Mouse (Mus musculus) heart, embryonic 12.5 days (tissue): ENCODE measurements around the gene Armc7. TPM values are rescaled to one million over a fixed set of nuclear protein-coding genes. Genes with fewer than 3 reads are reported as not detected.
"Not testable (repeated sequence)": the region's sequence is repeated elsewhere in the genome, so short reads cannot be mapped to it uniquely, and the experiment has no call there.

Experiments
- ATAC-seq: fragments of 200-750 bp; cut with Nextera tagmentation; 2 replicates; pipeline ENCODE4 v1.8.0; 2017; ENCODE audit warnings: moderate TSS enrichment, moderate library complexity; ENCODE audit not compliant: insufficient number of reproducible peaks, low FRiP score
- H3K27ac ChIP-seq: fragments of 300-500 bp; sonication (generic); 2 replicates; pipeline ENCODE4 v1.5.1; 2016; ENCODE audit warnings: mild to moderate bottlenecking, moderate library complexity; ENCODE audit not compliant: poor library complexity, severe bottlenecking
- H3K27me3 ChIP-seq: fragments of 300-500 bp; sonication (generic); replicated peaks from 2 replicates; pipeline ENCODE4 v1.6.1; 2016; ENCODE audit warnings: mild to moderate bottlenecking, moderate library complexity
- H3K36me3 ChIP-seq: fragments of 300-500 bp; sonication (generic); 2 replicates; pipeline ENCODE4 v1.6.1; 2016; ENCODE audit warnings: mild to moderate bottlenecking, moderate library complexity
- H3K4me1 ChIP-seq: fragments of 300-500 bp; sonication (generic); replicated peaks from 2 replicates; pipeline ENCODE4 v1.6.1; 2016; ENCODE audit warnings: mild to moderate bottlenecking
- H3K4me2 ChIP-seq: fragments of 300-500 bp; sonication (generic); 2 replicates; pipeline ENCODE4 v1.6.1; 2016; ENCODE audit warnings: mild to moderate bottlenecking, moderate library complexity
- H3K4me3 ChIP-seq: fragments of 300-500 bp; sonication (generic); 2 replicates; pipeline ENCODE4 v1.5.1; 2016; ENCODE audit warnings: mild to moderate bottlenecking
- H3K9ac ChIP-seq: fragments of 300-500 bp; sonication (generic); 2 replicates; pipeline ENCODE4 v1.6.1; 2016; ENCODE audit warnings: mild to moderate bottlenecking, moderate library complexity
- H3K9me3 ChIP-seq: fragments of 300-500 bp; sonication (generic); replicated peaks from 2 replicates; pipeline ENCODE4 v1.6.1; 2016; ENCODE audit warnings: mild to moderate bottlenecking, moderate library complexity
- WGBS: fragments of 180-500 bp; shearing (Covaris S2); methylation state at CpG from one replicate; pipeline ENCODE4 v1.1.7; 2016; 5-methylcytosine and 5-hydroxymethylcytosine counted together
- polyA plus RNA-seq: library from polyadenylated mRNA; unstranded; fragments of >200 nt; fragmentation: Nextera tagmentation; extraction: Ambion mirVana; gene quantifications from 2 replicates; pipeline ENCODE4 v1.2.1, GENCODE M21; 2016

The Armc7 gene
- polyA plus RNA-seq, 1 experiment from 2014 or later, result 5.8 TPM

- H3K27ac ChIP-seq, result 0 out of 2 replicates have a peak overlapping the region, but pooled peaks have one; percentile 14
- WGBS, result 4% methylated on average over 28 of the region's 28 CpGs
- ATAC-seq, result 0 out of 2 replicates have a peak, but pooled peaks have one; percentile 6
Observed at GRCm38 (mm10) chr11:115475758-115476237, 331 bp downstream of the Armc7 start.

GRCm38 (mm10) chr11:115476630-115477029 is 1.2 kb downstream of the Armc7 start:
- H3K36me3 ChIP-seq, ATAC-seq: not testable (repeated sequence)
- 77% methylated on average over 4 of the region's 4 CpGs for WGBS

More at GRCm38 (mm10) chr11:115475758-115476237, 331 bp downstream of the Armc7 start:
- Histone ChIP-seq H3K4me1 (peaks cover 40% of the 10 kb centered on the region), H3K36me3 (no peaks in the 10 kb centered on the region), H3K27me3 (no peaks in the 10 kb centered on the region), H3K9ac (peak overlapping the region; percentile 85), H3K4me2 (peak overlapping the region; percentile 97), H3K9me3 (no peaks in the 10 kb centered on the region), H3K4me3 (peak overlapping the region; percentile 94)

GRCm38 (mm10) chr11:115477388-115477787 is 1.9 kb downstream of the Armc7 start:
- not testable (repeated sequence) for H3K9me3 ChIP-seq, H3K27ac ChIP-seq, H3K9ac ChIP-seq, H3K27me3 ChIP-seq, ATAC-seq, H3K4me3 ChIP-seq, H3K36me3 ChIP-seq
- WGBS, result 80% methylated on average over 7 of the region's 7 CpGs
- Histone ChIP-seq H3K4me2 (peak overlapping the region; percentile 97; the same call in 1 of the 2 replicates), H3K4me1 (peaks cover 40% of the 10 kb centered on the region)

More at GRCm38 (mm10) chr11:115476630-115477029, 1.2 kb downstream of the Armc7 start:
- H3K27me3 ChIP-seq, H3K9me3 ChIP-seq, H3K27ac ChIP-seq, H3K4me3 ChIP-seq: not testable (repeated sequence)
- H3K4me2 ChIP-seq, result peak overlapping the region; percentile 97
- H3K9ac ChIP-seq, result peak overlapping the region; percentile 85; the same call in 1 of the 2 replicates
- H3K4me1 ChIP-seq, result peaks cover 40% of the 10 kb centered on the region

GRCm38 (mm10) chr11:115478296-115478938 is 3.0 kb downstream of the Armc7 start:
- H3K36me3 ChIP-seq, result no peaks in the 10 kb centered on the region
- H3K4me3 ChIP-seq, result no peak overlapping the region
- WGBS, result 81% methylated on average over 9 of the region's 9 CpGs

GRCm38 (mm10) chr11:115481553-115482259 is 6.2 kb downstream of the Armc7 start:
- no peaks in the 10 kb centered on the region for H3K27me3 ChIP-seq
- ATAC-seq, result no peak
- H3K9ac ChIP-seq, result no peak overlapping the region
- H3K4me3 ChIP-seq, result no peak overlapping the region
- peaks cover 14% of the 10 kb centered on the region for H3K4me1 ChIP-seq
- H3K27ac ChIP-seq, result no peak overlapping the region
- 0 out of 2 replicates have a peak, but pooled peaks cover 3% of the 10 kb centered on the region for H3K36me3 ChIP-seq
- H3K9me3 ChIP-seq, result no peaks in the 10 kb centered on the region
- WGBS, result 84% methylated on average over 6 of the region's 6 CpGs
- H3K4me2 ChIP-seq, result no peak overlapping the region

More at GRCm38 (mm10) chr11:115478296-115478938, 3.0 kb downstream of the Armc7 start:
- Histone ChIP-seq H3K9me3 (no peaks in the 10 kb centered on the region), H3K27ac (no peak overlapping the region), H3K4me1 (peaks cover 30% of the 10 kb centered on the region), H3K9ac (no peak overlapping the region), H3K4me2 (no peak overlapping the region), H3K27me3 (no peaks in the 10 kb centered on the region)
- no peak for ATAC-seq

GRCm38 (mm10) chr11:115483278-115483677 is 7.8 kb downstream of the Armc7 start:
- Histone ChIP-seq H3K27ac (no peak overlapping the region), H3K27me3 (no peaks in the 10 kb centered on the region), H3K36me3 (0 out of 2 replicates have a peak, but pooled peaks cover 3% of the 10 kb centered on the region), H3K9me3 (no peaks in the 10 kb centered on the region), H3K4me1 (peaks cover 7% of the 10 kb centered on the region; the same call in 1 of the 2 replicates), H3K4me3 (no peak overlapping the region), H3K4me2 (no peak overlapping the region), H3K9ac (no peak overlapping the region)
- WGBS, result 67% methylated on average over 11 of the region's 11 CpGs
- no peak for ATAC-seq

GRCm38 (mm10) chr11:115483726-115484125 is 8.3 kb downstream of the Armc7 start:
- Histone ChIP-seq H3K4me1 (peaks cover 7% of the 10 kb centered on the region; the same call in 1 of the 2 replicates), H3K27me3 (no peaks in the 10 kb centered on the region), H3K4me2 (no peak overlapping the region), H3K9me3 (no peaks in the 10 kb centered on the region), H3K36me3 (peaks cover 5% of the 10 kb centered on the region; the same call in 1 of the 2 replicates), H3K27ac (no peak overlapping the region), H3K9ac (no peak overlapping the region), H3K4me3 (no peak overlapping the region)
- ATAC-seq, result no peak
- WGBS, result 17% methylated on average over 6 of the region's 6 CpGs

- 75% methylated on average over 12 of the region's 12 CpGs for WGBS
- no peak for ATAC-seq
- H3K27ac ChIP-seq, result no peak overlapping the region
Observed at GRCm38 (mm10) chr11:115485155-115485554, 9.7 kb downstream of the Armc7 start.

GRCm38 (mm10) chr11:115488551-115489104 is 13.2 kb downstream of the Armc7 start:
- H3K9ac ChIP-seq, result 0 out of 2 replicates have a peak overlapping the region, but pooled peaks have one; percentile 23

More at GRCm38 (mm10) chr11:115485155-115485554, 9.7 kb downstream of the Armc7 start:
- Histone ChIP-seq H3K4me1 (peaks cover 7% of the 10 kb centered on the region; the same call in 1 of the 2 replicates), H3K36me3 (peaks cover 19% of the 10 kb centered on the region), H3K4me2 (no peak overlapping the region), H3K27me3 (no peaks in the 10 kb centered on the region), H3K4me3 (no peak overlapping the region), H3K9me3 (no peaks in the 10 kb centered on the region), H3K9ac (no peak overlapping the region)

GRCm38 (mm10) chr11:115490441-115491355 is 15.2 kb downstream of the Armc7 start:
- H3K9ac ChIP-seq, result peak overlapping the region; percentile 73
- no peaks in the 10 kb centered on the region for H3K9me3 ChIP-seq
- no peak overlapping the region; the same call in 1 of the 2 replicates for H3K27ac ChIP-seq
- H3K27me3 ChIP-seq, result no peaks in the 10 kb centered on the region
- H3K4me1 ChIP-seq, result peaks cover 11% of the 10 kb centered on the region
- 21% methylated on average over 25 of the region's 25 CpGs for WGBS
- peak overlapping the region; percentile 70 for H3K4me3 ChIP-seq
- ATAC-seq, result no peak; the same call in 1 of the 2 replicates
- H3K4me2 ChIP-seq, result peak overlapping the region; percentile 89
- peaks cover 19% of the 10 kb centered on the region for H3K36me3 ChIP-seq

More at GRCm38 (mm10) chr11:115488551-115489104, 13.2 kb downstream of the Armc7 start:
- Histone ChIP-seq H3K4me1 (peaks cover 18% of the 10 kb centered on the region), H3K27ac (no peak overlapping the region), H3K4me2 (no peak overlapping the region), H3K27me3 (no peaks in the 10 kb centered on the region), H3K4me3 (no peak overlapping the region), H3K9me3 (no peaks in the 10 kb centered on the region), H3K36me3 (peaks cover 19% of the 10 kb centered on the region)
- ATAC-seq, result no peak
- WGBS, result 71% methylated on average over 19 of the region's 19 CpGs
